Mouse (Mus musculus) cerebellum, adult 2 months (tissue): ENCODE measurements around the gene Svop.

Experiments
- CTCF ChIP-seq: fragments of 200-500 bp; IDR thresholded peaks from 2 replicates; pipeline ENCODE4 v1.5.1; 2011; ENCODE audit warnings: low read depth, mild to moderate bottlenecking, control low read depth, low read length, moderate library complexity, borderline replicate concordance; ENCODE audit not compliant: insufficient read depth
- POLR2A ChIP-seq: fragments of 200-500 bp; IDR thresholded peaks from 2 replicates; pipeline ENCODE4 v1.6.1; 2011; ENCODE audit warnings: low read length, control low read depth, borderline replicate concordance; ENCODE audit not compliant: insufficient read depth

GRCm38 (mm10) chr5:114132841-114133240 lies 41.5 kb upstream of the Svop start:
- TF ChIP-seq CTCF = no peak
- TF ChIP-seq POLR2A = no peak
